Mouse (Mus musculus): ENCODE measurements around the gene Epb41l1.
A peak's percentile ranks its signal among the peaks of the same experiment; 100 is the strongest.
"Not testable (repeated sequence)": the region's sequence is repeated elsewhere in the genome, so short reads cannot be mapped to it uniquely, and the experiment has no call there.

Epb41l1 gene

DNA sequence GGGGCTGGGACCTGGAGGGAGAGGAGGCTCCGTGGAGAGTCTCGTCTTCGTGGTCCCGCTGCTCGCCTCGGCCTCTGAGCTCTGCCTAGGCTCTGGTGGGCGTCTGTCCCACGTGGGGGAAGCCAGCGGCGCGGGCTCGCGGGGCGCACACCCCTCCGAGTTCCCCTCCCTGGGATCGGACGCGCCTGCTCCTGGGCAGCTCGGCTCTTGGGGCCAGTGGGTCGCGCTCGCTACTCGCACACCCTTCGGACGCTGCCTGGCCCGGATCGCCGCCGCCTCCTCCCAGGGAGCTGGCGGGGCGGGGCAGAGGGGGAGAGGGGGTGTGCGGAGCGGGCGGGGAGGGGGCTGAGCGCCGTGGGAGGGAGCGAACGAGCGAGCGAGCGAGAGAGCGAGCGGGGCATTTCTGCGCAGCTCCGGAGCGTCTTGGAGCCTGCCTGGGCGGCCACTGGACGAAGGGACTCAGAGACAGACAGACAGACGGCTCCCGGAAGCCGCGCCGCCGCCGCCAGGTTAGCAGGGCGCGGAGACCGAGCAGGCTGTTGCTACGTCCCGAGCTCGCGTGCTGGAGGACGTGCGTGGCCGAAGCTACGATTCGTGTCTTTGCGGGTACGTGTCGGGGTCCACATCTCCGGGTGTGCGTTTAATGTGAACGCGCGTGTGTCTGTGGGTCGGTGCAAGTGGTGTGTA lies at the start of gene Epb41l1:
Epb41l1 (plus strand) TSS at position 216 of the 687 bp plus-strand sequence.
- DNase-seq, result peak; percentile 27

DNA sequence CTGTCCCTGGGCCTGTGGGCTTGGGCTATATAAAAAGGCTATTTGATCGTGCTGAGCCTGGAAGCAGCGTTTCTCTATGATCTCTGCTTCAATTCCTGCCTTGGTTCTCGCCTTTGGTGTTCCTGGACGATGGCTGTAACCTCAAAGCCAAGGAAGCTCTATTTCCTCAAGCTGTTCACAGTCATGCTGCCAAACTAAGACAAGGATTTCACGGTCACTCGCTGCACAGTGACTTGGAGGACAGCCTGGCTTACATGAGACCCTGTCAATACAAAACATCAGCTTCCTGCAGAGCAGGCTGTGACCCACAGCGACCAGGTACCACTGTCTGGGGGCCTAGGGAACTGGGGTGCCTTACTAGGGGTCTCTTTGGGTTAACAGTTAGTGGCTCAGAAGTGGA lies 43.8 kb upstream of the Epb41l1 start:
- DNase-seq, result no peak

DNA sequence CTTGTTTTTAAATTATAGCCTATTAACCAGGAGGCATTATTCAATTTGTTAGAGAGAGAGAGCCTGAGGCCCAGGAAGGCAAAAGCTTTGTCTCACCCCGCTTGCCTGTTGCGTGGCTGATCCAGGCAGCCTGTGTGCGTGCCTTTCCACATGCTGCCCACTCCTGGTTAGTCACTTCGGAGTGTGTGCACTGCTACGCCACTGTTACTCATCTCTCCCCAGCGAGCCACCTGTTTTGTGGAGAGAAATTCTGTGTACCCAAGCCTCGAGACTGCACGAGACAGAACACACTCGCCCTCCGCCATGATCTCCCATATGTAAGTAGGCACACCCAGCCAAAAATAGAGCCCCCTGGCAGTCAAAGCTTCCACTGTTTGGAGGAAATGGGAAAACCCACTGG lies 40.8 kb upstream of the Epb41l1 start:
- DNase-seq, result peak; percentile 78

DNA sequence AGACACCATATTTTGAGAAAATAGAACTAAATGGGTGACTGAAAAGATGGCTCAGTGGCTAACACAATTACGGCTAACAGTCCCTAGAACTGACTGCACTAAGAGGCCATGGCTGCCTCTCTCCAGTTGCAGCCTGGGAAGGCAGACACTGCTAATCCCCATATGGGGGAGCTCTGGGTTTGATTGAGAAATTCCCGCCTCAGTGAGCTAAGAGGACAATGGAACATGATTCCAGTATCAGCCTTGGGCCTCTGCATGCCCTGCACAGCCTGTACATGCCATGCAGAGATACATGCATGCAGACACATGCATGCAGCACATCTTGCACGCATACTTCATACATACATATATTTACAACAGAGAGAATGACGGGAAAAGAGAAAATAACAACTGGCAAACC lies 39.4 kb upstream of the Epb41l1 start:
- no peak for DNase-seq

DNA sequence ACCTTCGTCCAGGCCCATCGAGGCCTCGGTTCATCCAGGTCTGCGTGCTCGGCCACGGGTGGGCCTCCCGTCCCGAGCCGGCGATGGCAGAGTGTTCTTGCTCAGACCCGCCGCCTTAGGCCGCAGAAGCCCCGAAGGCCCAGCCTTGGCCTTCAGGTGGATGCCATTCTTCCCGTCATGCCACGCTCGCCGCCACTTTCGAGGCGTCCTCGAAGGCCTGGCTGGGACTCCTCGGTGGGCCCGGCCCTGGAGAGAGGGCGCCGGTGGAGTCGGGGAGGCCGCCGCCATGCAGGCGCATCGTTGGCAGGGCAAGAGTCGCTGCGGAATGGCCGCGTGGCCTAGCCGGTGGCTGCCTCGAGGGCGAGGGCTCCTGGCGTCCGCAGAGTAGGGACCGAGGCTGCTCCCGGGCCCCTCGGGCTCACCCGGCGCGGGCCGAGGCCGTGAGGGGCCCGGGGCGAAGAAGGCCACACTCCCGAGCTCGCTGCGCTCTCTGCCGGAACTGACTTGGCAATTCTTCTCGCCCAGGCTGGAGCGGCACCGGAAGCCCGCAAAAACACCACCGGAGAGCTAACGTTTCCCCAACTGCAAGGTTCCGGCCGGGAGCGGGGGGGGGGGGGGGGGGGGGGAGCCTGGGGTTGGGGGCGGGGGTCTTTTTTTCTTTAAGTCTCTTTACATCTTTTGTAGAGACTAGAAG lies 28.1 kb upstream of the Epb41l1 start:
- peak; percentile 73 for DNase-seq

DNA sequence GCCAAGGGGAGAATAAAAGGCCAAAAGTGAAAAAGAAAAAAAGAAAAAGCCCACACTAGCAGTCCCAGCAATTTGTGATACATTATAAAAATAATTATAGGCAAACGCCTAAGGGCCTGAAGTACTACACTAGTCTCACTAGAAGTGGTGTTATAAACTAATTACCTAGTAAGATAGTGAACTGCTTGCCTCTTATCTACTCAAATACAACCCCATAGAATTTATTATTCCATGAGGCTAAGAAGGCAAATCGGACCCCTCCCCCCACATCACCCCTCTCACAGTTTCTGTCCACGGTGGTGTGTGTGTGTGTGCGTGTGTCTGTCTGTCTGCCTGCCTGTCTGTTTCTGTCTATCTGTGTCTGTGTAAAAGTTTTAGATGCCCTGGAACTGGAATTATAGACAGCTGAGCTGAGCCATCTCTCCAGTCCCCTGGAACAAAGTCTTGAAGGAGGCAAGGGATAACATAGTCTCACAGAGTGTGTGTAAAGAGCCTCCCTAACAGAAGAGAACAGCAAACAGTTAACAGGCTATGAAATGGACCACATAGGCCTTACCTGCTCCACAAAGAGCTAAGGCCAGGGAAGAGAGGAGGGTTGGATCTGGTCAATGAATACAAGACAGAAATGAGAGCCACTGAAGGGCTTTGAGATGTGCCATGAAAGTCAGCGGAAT lies 27.4 kb upstream of the Epb41l1 start:
- no peak for DNase-seq

DNA sequence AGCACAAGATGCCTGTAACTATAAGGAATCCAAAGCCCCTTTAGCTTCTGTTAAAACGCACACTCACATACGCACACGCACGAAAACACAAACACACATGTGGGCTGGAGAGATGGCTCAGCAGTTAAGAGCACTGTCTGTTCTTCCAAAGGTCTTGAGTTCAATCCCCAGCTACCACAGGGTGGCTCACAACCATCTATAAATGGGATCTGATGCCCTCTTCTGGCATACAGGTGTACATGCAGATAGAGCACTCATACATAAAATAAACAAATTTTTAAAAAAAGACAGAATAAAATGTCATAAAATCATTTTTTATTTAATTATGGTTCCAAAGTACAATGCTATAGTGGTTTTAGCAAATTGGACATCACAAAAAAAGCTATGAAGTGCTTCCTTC lies 26.4 kb upstream of the Epb41l1 start:
- no peak for DNase-seq

DNA sequence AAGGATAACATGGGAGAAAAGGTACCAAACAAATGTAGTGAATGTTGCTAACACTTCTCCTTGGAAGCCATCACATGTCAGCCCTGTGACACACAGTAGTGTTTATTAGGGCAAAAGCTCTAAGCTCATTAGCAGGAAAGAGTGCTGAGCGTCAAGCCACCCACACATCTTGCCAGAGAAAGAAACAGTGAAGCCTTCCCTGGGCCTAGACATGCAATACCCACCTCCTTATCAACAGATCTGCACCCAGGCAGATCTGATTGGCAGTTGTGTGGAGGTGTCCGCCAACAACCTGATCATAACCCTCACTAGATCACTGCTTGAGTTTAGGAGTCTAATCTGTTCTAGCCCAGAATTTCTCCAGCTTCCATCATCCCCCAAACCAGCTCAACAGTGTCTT lies 24.6 kb upstream of the Epb41l1 start:
- no peak for DNase-seq

DNA sequence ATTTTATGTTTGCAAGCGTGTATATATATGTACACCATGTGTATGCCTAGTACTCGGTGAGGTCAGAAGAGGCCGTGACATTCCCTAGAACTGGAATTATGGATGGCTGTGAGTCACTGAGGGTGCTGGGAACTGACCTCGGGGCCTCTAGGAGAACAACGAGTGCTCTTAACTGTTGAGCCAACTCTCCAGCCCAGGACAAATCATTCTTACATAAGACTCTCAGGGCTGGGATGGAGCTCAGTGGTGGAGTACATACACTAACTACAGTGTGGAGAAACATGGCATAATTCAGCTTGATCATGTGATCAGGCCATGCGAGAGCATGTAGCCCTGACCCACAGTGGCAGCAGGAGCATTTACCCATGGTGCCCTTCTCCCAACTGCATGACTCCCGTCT lies 22.7 kb upstream of the Epb41l1 start:
- no peak for DNase-seq

DNA sequence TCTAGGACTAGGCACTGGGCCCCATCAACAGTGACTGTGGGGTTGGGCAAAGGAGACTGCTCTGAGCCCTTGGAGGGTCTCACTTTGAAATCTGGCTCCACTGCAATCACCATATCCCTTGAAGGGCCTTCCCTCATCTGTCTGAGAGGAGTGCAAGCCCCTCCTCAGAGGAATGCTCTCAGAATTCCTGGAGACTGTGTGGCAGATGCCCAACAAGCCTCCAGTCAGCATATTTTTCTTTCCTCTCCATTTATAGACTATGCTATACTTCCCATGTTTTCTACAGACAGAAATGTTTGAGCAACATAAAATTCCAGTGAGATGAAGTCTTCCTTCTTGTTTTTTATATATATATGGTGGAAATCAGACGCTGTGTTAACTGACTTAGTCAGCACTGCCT lies 21.2 kb upstream of the Epb41l1 start:
- DNase-seq, result no peak

DNA sequence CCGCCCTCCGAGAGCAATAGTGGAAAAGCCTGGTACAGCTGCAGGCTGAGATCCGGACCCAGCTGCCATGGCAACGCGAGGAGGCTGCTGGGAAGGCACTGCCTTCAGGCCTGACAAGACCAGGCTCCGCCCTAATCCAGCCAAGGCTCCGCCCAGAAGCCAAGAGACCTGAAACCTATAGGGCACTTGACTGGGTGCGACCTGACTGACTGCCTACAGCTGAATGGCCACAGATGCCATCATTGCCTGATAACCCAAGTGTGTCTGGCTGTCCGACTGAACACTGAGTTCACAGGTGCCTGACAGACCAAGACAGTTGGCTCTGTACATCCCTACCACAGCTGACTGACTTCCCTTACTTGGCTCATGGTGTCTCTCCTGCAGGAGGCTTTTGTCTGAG lies 19.4 kb upstream of the Epb41l1 start:
- DNase-seq, result peak; percentile 71

DNA sequence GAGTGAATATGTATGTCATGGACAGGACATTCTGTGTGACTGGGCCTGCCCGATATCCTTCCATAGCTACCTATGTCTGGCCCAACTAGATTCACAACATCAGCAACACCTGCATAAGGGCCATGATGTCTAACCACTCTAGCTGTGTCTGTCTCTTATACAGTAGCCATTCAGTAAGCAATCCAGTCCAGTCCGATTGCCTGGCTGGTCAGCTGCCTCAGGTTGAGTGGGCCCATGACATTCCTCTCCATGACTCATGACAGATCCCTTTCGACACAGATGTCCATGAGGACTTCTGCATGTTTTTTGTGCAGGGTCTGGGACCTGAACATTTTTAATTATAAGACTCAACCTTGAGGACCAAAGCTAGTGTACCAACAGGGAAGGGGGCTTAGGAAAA lies 18.7 kb upstream of the Epb41l1 start:
- DNase-seq, result no peak

DNA sequence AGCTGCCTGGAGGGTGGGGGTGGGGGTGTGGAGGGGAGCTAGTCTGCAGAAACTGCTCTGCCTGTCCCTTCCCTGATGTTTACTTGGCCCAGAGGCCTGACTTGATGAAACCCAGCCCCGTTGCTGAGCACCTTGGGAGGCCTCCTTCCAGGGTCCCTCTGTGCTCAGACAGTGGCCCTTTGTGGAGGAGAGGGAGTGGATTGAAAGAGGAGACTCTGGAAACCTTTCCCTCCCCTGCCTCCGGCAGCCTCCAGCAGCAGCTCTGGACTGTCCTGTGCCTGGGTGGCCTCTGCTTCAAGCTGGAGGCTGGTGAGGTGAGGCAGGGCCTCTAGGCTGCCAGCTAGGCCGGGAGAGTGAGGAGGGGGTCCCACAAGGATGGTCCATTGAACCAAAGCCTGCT lies 13.7 kb upstream of the Epb41l1 start:
- DNase-seq, result no peak

DNA sequence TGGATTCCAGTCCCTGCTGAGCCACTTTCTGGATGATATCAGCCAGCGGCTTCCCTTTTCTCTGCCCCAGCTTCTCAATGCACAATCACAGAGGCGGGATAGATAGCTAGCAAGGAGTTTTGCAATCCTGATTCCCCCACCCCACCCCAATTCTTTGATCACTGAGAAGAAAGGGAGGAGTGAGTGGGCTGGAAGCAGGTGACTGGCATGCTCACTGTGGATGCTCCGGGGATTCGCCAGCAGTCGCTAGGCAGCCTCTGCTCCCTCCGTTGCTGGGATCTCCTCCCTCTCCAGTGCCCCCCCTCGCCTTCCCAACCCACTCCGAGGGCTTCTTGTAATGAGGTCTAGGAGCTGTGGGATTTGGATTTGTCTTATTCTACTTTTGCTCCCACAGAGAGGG lies 12.5 kb upstream of the Epb41l1 start:
- DNase-seq, result peak; percentile 72

DNA sequence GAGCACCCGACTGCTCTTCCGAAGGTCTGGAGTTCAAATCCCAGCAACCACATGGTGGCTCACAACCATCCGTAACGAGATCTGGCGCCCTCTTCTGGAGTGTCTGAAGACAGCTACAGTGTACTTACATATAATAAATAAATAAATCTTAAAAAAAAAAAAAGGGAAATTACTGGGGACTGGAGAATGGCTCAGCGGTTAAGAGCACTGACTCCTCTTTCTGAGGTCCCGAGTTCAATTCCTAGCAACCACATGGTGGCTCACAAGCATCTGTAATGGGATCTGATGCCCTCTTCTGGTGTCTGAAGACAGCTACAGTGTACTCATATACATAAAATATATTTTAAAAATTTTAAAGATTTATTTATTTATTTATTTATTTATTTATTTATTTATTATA lies 9.4 kb upstream of the Epb41l1 start:
- DNase-seq, result not testable (repeated sequence)

DNA sequence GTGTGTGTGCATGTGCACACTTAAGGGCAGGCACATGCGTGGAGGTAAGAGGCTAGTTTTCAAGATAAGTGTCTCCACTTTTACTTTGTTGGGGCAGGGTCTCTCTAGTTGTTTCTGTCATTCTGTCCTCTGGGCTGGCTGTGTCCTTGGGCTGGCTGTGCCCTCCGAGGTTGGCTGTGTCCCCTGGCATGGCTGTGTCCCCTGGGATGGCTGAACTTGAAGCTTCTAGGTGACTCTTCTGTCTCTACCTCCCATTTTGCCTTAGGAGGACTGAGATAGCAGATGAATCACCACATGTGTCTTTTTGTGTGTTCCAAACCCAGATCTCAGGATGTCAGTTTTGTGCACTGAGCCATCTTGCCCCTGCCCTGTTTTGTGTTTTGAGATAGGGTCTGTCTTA lies 5.7 kb upstream of the Epb41l1 start:
- DNase-seq, result no peak

DNA sequence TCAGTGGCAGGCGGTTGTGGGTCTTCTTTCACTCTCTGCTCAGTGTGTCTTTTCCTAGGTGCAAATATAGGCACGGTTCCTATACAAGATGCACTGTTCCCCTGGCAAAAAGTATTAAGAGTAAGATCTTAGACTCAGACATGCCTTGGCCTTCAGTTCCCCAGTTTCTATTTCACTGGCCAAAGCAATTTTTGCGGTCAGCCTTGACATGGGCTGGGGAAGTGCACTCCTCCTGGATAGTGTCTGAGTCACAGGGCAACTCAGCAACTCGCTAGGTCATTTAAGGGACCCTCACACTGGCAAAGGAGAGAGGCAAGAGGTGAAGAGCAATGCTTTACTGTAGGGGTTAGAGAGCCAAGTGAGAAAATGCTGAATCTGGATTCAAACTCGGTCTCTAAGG lies 5.0 kb upstream of the Epb41l1 start:
- DNase-seq, result no peak

DNA sequence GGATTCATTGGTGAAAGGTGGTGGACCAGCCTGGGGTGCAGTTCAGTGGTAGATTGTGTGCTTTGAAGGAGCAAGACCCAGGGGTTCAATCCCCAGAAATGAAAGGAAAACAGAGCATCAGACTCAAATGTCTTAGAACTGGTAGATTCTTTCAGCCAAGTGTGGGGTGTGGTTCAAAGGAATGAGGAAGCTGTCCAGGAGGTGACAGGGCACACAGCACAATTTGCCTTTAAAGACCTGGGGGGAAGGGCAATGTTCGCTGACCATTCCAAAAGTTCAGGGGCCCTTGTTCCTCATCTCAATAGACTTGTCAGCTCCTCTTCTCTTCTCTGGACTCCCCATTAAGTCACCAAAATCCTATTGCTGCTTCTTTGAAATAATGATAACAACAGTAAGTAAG lies 3.5 kb upstream of the Epb41l1 start:
- no peak for DNase-seq

DNA sequence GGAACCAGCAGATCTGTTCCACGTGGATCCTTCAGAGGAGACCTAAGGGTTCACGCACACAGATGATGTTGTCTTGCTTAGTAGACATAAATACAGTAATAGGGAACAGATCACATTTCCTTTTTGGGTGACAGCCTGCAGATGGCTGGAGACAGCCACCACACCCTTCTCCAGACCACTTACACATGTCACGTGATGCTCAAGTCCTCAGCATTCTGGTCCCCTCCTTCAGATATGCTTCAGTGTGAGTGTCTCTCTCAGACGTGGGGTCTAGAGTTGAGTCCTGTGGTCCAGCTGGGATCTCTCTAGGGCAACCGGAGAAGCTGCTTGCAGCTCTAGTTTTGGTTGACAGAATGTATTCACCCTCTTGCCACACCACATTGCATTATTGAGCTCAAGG lies 2.2 kb upstream of the Epb41l1 start:
- no peak for DNase-seq

DNA sequence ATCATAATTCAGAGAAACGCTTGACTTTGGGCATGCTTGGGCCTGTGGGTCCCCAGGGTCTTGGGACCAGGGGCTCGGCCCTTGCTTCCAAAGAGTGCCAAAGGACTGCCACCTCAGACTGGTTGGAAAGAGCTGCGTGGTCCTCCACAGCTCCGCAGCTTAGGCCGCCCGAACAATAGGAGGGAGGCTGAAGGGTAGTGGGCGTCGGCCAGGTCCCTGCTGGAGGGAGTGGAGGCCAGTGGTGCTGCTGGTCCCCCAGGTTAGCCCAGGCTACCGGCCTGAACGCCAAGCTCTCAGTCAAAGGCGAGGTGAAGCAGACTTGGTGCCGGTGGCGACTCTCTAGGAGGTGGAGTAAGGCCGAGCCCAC lies 399 bp upstream of the Epb41l1 start:
- DNase-seq, result no peak

DNA sequence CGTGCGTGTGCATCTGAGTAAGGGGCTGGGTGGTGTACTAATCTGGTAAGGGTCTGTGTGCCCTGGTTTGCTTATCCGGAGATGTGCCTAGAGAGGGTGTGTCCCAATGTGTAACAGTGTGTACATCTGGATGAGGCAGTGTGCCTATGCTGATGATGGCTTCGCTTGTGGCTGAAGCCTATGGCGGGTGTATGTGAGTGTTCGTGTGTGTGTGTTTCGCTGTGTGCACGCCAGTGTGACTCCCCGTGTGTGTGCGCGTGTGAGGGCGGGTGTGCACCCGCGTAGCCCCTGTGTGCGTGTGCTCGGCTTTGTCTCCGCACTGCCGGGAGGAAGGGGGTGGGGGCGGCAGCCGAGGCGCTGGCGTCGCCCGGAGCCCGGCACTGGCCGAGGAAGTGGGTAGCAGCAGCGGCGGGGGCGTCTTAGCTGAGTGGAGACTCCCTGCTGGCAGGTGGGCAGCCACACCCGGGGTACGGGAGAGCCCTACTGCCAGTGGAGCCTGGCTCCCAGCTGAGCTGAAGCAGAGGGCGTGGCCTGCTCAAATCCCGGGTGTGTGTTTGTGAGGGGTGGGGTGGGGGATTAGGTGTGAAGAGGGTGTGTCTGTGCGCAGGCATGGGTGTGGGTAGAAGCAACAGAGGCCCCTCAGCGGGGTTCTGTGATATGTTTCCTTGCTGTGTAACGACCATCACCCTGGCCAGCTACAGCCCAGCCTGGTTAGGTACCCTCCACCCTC lies 837 bp downstream of the Epb41l1 start:
- DNase-seq, result peak; percentile 67

DNA sequence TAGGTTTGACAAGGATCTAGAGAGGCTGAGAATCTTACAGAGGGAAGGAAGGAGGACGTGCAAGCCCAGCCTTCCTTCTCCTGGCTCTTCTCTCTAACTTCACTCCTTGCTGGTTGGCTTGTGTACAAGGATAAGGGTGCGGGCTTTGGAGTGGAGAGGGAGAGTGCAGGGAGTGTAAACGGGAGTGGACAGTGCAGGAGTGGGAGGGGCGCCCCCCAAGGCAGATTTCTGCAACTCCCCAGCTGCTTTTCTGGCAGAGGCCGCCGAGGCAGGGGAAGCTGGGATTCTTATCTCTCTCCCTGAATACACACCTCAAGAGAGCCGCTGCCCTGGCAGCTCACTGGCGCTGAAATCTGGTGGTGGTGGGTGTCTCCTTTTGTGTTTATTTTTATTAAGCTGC lies 1.9 kb downstream of the Epb41l1 start:
- no peak for DNase-seq

DNA sequence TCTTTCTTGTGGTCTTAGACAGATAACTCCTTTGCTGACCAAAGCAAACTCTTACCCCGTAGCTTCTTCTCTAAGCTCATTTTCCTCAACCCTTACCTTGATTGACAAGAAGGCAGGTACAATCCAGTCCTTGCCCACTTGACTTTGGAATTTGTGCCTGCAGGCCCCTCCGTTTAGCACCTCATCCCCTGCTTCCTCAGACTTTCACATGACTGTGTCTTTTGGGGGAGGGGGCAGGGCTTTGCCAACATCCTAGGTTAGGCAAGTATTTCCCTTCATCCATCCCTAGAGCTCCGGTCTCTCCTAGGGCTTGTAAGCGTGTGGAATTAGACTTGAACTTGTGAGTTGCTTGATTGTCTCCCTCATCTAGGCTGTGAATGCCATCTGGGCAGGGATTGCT lies 3.0 kb downstream of the Epb41l1 start:
- DNase-seq, result no peak

DNA sequence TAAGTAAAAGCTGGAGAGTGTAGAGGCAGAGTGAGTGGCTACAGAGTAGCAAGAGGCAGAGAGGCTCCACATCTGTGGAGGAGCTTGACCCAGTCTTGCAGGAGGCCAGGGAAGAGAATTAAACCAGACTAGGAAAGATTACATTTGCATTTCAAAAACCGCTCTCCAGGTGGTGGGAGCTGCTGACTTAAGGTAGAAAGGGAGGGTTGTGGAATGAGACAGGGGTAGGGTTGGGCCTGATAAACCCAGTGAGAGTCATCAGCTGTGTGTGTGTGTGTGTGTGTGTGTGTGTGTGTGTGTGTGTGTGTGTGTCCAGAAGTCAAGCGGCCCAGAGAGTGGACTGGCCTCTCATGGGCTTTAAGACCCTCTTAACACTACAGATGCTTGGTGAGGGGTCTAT lies 4.9 kb downstream of the Epb41l1 start:
- DNase-seq, result no peak
